Mouse (Mus musculus): ENCODE data around the gene Cacnb4. TPM values are rescaled to one million over a fixed set of nuclear protein-coding genes. Genes with fewer than 3 reads are reported as not detected.
A peak's percentile ranks its signal among the peaks of the same experiment; 100 is the strongest.

The Cacnb4 gene
- total RNA-seq, 2 experiments from 2014 or later: 94.0 to 102 TPM

- DNase-seq (ENCODE audit: extremely low spot score in 1 of 2, low spot score in 2 of 2): no peak
- intact Hi-C loops (cut with DNase I): no loop called here
Observed at GRCm38 (mm10) chr2:52613888-52614287, 62.7 kb downstream of the Cacnb4 start.

- intact Hi-C loops (cut with DNase I): no loop called here
- DNase-seq (ENCODE audit: extremely low spot score in 1 of 2, low spot score in 2 of 2): no peak
Observed at GRCm38 (mm10) chr2:52609486-52609885, 67.1 kb downstream of the Cacnb4 start.

GRCm38 (mm10) chr2:52607857-52608485, 68.7 kb downstream of the Cacnb4 start:
- intact Hi-C loops (cut with DNase I): no loop called here
- no peak for DNase-seq (ENCODE audit: extremely low spot score in 1 of 2, low spot score in 2 of 2)

- intact Hi-C loops (cut with DNase I): no loop called here
- no peak for DNase-seq (ENCODE audit: extremely low spot score in 1 of 2, low spot score in 2 of 2)
Observed at GRCm38 (mm10) chr2:52606331-52606730, 70.3 kb downstream of the Cacnb4 start.

GRCm38 (mm10) chr2:52605321-52605720, 71.3 kb downstream of the Cacnb4 start:
- DNase-seq (ENCODE audit: extremely low spot score in 1 of 2, low spot score in 2 of 2): peak; percentile 68 to 72
- intact Hi-C loops (cut with DNase I): no loop called here

- intact Hi-C loops (cut with DNase I): no loop called here
Observed at GRCm38 (mm10) chr2:52604651-52605020, 72.0 kb downstream of the Cacnb4 start.

GRCm38 (mm10) chr2:52603935-52604650, 72.5 kb downstream of the Cacnb4 start:
- DNase-seq (ENCODE audit: extremely low spot score in 1 of 2, low spot score in 2 of 2): no peak
- intact Hi-C loops (cut with DNase I): no loop called here

More at GRCm38 (mm10) chr2:52604651-52605020, 72.0 kb downstream of the Cacnb4 start:
- no peak for DNase-seq (ENCODE audit: extremely low spot score in 1 of 2, low spot score in 2 of 2)

GRCm38 (mm10) chr2:52603421-52603820, 73.2 kb downstream of the Cacnb4 start:
- intact Hi-C loops (cut with DNase I): no loop called here
- DNase-seq (ENCODE audit: extremely low spot score in 1 of 2, low spot score in 2 of 2): no peak

- intact Hi-C loops (cut with DNase I): no loop called here
- DNase-seq (ENCODE audit: extremely low spot score in 1 of 2, low spot score in 2 of 2): no peak
Observed at GRCm38 (mm10) chr2:52602921-52603320, 73.7 kb downstream of the Cacnb4 start.

GRCm38 (mm10) chr2:52602228-52602627, 74.4 kb downstream of the Cacnb4 start:
- intact Hi-C loops (cut with DNase I): no loop called here
- DNase-seq (ENCODE audit: extremely low spot score in 1 of 2, low spot score in 2 of 2): no peak

GRCm38 (mm10) chr2:52597511-52597910, 79.1 kb downstream of the Cacnb4 start:
- DNase-seq (ENCODE audit: extremely low spot score in 1 of 2, low spot score in 2 of 2): no peak
- intact Hi-C loops (cut with DNase I): loop anchor here (10.0 kb wide), 1 partner anchor 173 kb away; the partner anchor contains the start of gene Arl5a

- intact Hi-C loops (cut with DNase I): loop anchor here (5.0 to 10.0 kb wide), 3 partner anchors 169 to 332 kb away; partner anchors contain the start of gene Arl5a
- DNase-seq (ENCODE audit: extremely low spot score in 1 of 2, low spot score in 2 of 2): no peak
Observed at GRCm38 (mm10) chr2:52593814-52594213, 82.8 kb downstream of the Cacnb4 start.

- DNase-seq (ENCODE audit: extremely low spot score in 1 of 2, low spot score in 2 of 2): no peak
- intact Hi-C loops (cut with DNase I): loop anchor here (5.0 to 10.0 kb wide), 3 partner anchors 168 to 331 kb away; partner anchors contain the start of gene Arl5a
Observed at GRCm38 (mm10) chr2:52593260-52593659, 83.4 kb downstream of the Cacnb4 start.

GRCm38 (mm10) chr2:52590970-52591347, 85.7 kb downstream of the Cacnb4 start:
- intact Hi-C loops (cut with DNase I): loop anchor here (5.0 to 10.0 kb wide), 3 partner anchors 166 to 329 kb away; partner anchors contain the start of gene Arl5a
- DNase-seq (ENCODE audit: extremely low spot score in 1 of 2, low spot score in 2 of 2): peak; percentile 71 to 82

GRCm38 (mm10) chr2:52590340-52590969, 86.2 kb downstream of the Cacnb4 start:
- intact Hi-C loops (cut with DNase I): loop anchor here (5.0 to 10.0 kb wide), 3 partner anchors 166 to 328 kb away; partner anchors contain the start of gene Arl5a
- DNase-seq (ENCODE audit: extremely low spot score in 1 of 2, low spot score in 2 of 2): no peak

GRCm38 (mm10) chr2:52589514-52589913, 87.1 kb downstream of the Cacnb4 start:
- no peak for DNase-seq (ENCODE audit: extremely low spot score in 1 of 2, low spot score in 2 of 2)
- intact Hi-C loops (cut with DNase I): no loop called here

- intact Hi-C loops (cut with DNase I): no loop called here
- no peak for DNase-seq (ENCODE audit: extremely low spot score in 1 of 2, low spot score in 2 of 2)
Observed at GRCm38 (mm10) chr2:52585384-52585783, 91.2 kb downstream of the Cacnb4 start.

GRCm38 (mm10) chr2:52581132-52581781, 95.4 kb downstream of the Cacnb4 start:
- intact Hi-C loops (cut with DNase I): no loop called here
- no peak for DNase-seq (ENCODE audit: extremely low spot score in 1 of 2, low spot score in 2 of 2)

- intact Hi-C loops (cut with DNase I): no loop called here
- no peak for DNase-seq (ENCODE audit: extremely low spot score in 1 of 2, low spot score in 2 of 2)
Observed at GRCm38 (mm10) chr2:52580697-52581096, 95.9 kb downstream of the Cacnb4 start.
